Mouse (Mus musculus) erythroblast, embryonic 14.5 days (primary cell): ENCODE measurements around the gene Gm44503. TPM values are rescaled to one million over a fixed set of nuclear protein-coding genes. Genes with fewer than 3 reads are reported as not detected.

Source experiments
- H3K27me3 ChIP-seq: 2 replicates; pipeline ENCODE4 v1.6.1; 2012; ENCODE audit warnings: inconsistent platforms; ENCODE audit not compliant: control insufficient read depth
- H3K36me3 ChIP-seq: 2 replicates; pipeline ENCODE4 v1.6.1; 2012; ENCODE audit warnings: mild to moderate bottlenecking, inconsistent platforms; ENCODE audit not compliant: control insufficient read depth
- H3K4me1 ChIP-seq: 2 replicates; pipeline ENCODE4 v1.6.1; 2012; ENCODE audit warnings: inconsistent platforms; ENCODE audit not compliant: control insufficient read depth
- H3K4me3 ChIP-seq: replicated peaks from 2 replicates; pipeline ENCODE3; 2012; ENCODE audit warnings: moderate library complexity, mild to moderate bottlenecking, inconsistent platforms
- H3K9me3 ChIP-seq: 2 replicates; pipeline ENCODE4 v1.6.1; 2012; ENCODE audit warnings: low read length, inconsistent platforms, mixed read lengths; ENCODE audit not compliant: control insufficient read depth
- GATA1 ChIP-seq: IDR thresholded peaks from 2 replicates; pipeline ENCODE4 v1.6.1; 2012; ENCODE audit warnings: low read length, inconsistent platforms, mixed read lengths
- TAL1 ChIP-seq: IDR thresholded peaks from 3 replicates; pipeline ENCODE4 v1.6.1; 2012; ENCODE audit warnings: low read length, inconsistent platforms, mixed read lengths
- polyA plus RNA-seq: library from polyadenylated mRNA; stranded (reverse); fragments of >175 nt; gene quantifications from 2 replicates; pipeline ENCODE4 v1.2.3, GENCODE M21; 2012

The Gm44503 gene
- polyA plus RNA-seq, 1 experiment = 0.01 TPM

DNA sequence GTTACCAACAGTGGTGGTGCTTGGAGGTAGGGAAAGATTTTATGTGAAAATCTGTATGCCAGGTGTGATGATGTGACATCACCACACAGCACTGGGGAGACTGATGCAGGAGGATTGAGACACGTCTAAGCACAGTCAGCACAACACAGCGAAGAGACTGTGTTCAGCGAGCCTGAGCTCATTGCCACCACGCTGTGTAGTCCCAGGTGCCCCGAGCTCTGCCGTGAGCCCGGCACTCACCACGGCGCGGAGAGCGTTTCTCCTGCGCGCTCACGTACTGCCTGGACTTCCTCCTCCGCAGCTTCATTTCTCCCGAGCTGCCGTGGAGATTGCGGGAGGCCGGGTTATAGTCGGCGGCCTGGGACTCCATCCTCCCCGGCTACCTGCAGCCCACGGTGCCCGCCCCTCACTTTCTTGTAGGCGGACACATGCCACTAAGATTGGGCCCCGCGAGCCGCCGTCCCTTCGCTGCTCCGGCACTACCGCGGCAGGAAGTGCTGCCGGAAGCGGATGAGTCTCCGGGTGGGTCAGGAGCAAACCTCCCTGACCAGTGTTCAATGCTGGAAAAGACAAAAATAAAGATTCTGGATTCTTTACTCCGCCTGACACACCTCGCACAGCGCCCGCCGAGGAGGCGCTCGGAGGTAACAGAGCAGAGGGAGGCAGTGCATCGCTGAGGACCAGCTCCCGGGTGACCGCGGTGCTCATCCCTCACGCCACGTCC, 80.7 kb downstream of the Gm44503 start:
- H3K9me3 ChIP-seq = no peaks in the 10 kb centered on the region
- peak overlapping the region; percentile 70 for H3K4me3 ChIP-seq
- peaks cover 9% of the 10 kb centered on the region for H3K36me3 ChIP-seq
- H3K27me3 ChIP-seq = no peaks in the 10 kb centered on the region
- no peak for TF ChIP-seq TAL1
- TF ChIP-seq GATA1 = no peak
- peaks cover 32% of the 10 kb centered on the region for H3K4me1 ChIP-seq

DNA sequence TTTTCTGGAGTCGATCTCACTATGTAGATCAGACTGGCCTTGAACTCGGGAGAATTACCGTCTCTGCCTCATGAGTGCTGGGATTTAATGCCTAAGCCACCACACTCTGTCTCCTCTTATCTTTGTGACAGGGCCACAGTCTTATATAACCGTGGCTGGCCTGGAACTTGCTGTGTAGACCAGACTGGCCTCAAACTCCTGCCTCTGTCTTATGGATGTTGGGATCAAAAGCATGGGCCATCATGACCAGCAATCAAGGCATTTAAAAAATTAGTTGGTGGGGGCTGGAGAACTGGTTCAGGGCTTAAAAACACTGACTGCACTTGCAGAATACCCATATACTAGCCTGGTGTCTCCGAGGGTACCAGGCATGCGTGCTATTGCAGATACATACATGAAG, 81.4 kb downstream of the Gm44503 start, which contains the start of gene Pigb:
Gene Pigb (minus strand): TSS at position 299 of the 400 bp plus-strand sequence.
- Histone ChIP-seq H3K36me3 (peaks cover 8% of the 10 kb centered on the region), H3K27me3 (peaks cover 6% of the 10 kb centered on the region), H3K4me1 (peaks cover 39% of the 10 kb centered on the region), H3K4me3 (peak within 1 kb of the TSS; percentile 70), H3K9me3 (no peaks in the 10 kb centered on the region)
- TF ChIP-seq TAL1 (no peak), GATA1 (no peak)

DNA sequence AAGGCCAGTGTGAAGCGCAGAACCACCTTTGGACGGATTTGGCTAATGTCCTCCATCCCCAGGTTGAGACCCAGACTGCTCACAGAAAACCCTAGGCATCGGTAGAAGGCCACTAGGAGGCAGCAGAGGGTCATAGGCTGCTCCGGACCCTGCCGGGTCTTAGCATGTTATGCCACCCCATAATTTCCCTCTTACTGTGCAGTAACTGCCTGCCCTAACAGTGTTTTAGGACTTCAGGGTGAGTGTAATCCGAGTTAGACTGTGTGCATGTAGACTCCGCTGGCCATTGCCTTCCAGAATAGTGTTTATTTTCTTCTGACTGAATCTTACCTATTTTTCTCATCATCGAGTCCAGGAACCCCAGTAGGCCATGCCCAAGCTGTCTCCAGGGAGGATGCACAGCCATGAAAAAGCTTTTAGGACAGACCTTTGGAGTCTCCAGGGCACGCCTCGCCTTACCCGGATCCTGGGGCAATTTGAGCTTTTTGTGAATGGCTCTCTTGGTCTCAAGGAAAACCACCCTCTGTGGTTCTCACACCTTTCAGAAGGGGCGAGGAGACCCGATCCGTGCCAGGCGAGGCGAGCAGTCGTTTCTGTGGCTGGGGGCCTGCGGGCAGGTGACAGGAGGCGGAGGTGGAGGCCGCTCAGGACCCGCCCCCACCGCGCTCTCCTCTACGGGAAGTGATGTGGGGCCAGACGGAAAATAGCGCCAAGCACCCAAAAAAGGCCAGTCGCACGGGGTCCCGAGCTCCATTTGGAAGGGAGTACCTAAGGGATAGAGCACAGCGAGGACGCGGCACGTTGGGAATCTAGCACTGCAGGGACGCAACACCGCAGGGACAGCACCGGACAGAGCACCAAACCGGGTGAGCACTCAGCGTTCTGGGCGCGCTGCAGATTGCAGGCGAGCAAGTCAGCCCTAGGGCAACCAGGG, 85.8 kb downstream of the Gm44503 start, which contains the start of gene Rab27a:
Gene Rab27a (plus strand): TSS at position 709 of the 934 bp plus-strand sequence.
- peaks cover 10% of the 10 kb centered on the region for H3K27me3 ChIP-seq
- peaks cover 32% of the 10 kb centered on the region for H3K4me1 ChIP-seq
- H3K36me3 ChIP-seq = no peaks in the 10 kb centered on the region
- H3K9me3 ChIP-seq = no peaks in the 10 kb centered on the region
- peak within 1 kb of the TSS; percentile 61 for H3K4me3 ChIP-seq
- no peak for TF ChIP-seq TAL1
- TF ChIP-seq GATA1 = no peak

DNA sequence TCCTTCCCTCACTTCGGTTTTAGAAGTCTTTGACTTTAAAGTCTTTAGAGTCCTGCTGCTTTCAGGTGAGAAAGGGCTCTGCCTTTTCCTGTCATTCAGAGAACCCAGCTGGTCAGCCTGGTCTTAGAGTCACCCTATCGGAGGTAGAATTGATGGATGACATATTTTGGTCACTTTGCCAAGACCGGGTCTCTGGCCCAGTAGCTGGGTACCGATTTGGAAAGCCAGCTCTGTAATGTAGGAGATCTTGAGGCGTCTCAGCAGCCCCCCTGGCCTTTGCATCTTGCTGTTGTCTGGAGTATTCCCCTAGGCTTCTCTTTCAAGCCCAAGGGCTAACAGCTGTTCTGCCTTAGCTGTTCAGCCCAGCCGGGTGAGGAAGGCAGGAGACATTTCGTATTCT, 86.6 kb downstream of the Gm44503 start:
- TF ChIP-seq TAL1 (no peak), GATA1 (no peak)
- Histone ChIP-seq H3K4me1 (peaks cover 29% of the 10 kb centered on the region), H3K36me3 (no peaks in the 10 kb centered on the region)

DNA sequence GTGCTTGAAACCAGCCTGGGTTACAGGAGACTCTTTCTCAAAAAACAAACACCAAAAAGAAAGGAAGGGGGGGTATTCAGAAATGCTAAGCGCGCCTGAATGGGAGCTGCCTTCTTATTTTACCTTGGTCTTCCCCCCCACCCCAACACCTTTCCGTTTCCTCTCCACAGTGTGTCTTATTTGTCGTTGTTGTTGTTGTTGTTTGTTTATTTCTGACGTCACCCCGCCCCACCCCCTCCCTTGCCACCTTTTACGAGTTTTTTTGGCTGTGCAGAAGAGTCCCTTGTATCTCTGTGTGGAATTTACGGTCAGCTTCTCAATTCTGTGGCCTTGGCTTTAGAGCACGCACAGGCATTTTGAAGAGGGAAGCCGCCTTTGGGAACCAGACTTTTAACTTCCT, 87.1 kb downstream of the Gm44503 start:
- peaks cover 10% of the 10 kb centered on the region for H3K27me3 ChIP-seq
- no peaks in the 10 kb centered on the region for H3K9me3 ChIP-seq
- no peaks in the 10 kb centered on the region for H3K36me3 ChIP-seq
- no peak overlapping the region for H3K4me3 ChIP-seq
- TF ChIP-seq TAL1 (no peak), GATA1 (no peak)
- H3K4me1 ChIP-seq = peaks cover 24% of the 10 kb centered on the region

More for the DNA sequence above, 86.6 kb downstream of the Gm44503 start:
- Histone ChIP-seq H3K9me3 (no peaks in the 10 kb centered on the region), H3K4me3 (peak overlapping the region; percentile 61), H3K27me3 (peaks cover 10% of the 10 kb centered on the region)

DNA sequence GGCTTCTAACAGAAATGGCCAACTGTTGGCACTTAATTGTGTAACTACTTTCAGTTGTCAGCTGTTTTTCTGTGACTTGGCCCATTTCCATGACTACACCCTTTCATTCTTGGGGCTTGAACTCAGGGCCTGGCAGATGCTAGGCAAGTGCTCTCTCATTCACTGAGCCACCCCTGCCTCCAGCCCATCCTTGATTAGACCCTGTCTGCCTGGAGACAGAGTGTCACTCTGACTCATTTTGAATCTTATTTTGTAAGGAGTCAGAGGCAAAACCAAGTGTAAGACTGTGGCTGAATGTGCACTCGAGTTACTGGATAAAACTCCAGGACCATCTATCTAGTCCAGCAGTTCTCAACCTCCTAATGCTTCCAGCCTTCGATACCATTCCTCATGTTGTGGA, 89.3 kb downstream of the Gm44503 start:
- Histone ChIP-seq H3K4me3 (no peak overlapping the region), H3K4me1 (peaks cover 18% of the 10 kb centered on the region), H3K36me3 (no peaks in the 10 kb centered on the region), H3K27me3 (peaks cover 10% of the 10 kb centered on the region), H3K9me3 (no peaks in the 10 kb centered on the region)
- TF ChIP-seq GATA1 (no peak), TAL1 (no peak)

DNA sequence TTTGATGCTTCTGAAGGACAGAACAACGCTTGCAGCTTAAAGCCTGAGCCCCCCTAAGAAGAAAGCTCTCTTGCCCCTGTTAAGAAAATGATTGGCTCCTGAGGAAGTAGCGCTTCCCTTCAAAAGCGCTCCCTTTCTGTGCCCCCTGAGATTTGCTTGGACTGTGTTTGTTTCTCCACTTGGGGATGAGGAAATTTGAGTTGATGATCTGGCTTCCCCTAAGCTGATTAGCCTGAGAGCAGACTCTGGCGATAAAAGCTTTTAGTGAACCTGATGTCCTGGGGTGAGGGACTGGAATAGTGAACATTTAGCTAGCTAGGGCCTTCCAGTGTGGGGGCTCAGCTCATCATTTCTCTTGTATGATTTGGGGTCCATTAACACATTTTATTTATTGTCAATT, 90.3 kb downstream of the Gm44503 start:
- no peak for TF ChIP-seq TAL1
- no peak for TF ChIP-seq GATA1
- H3K36me3 ChIP-seq = no peaks in the 10 kb centered on the region
- peaks cover 10% of the 10 kb centered on the region for H3K27me3 ChIP-seq
- H3K9me3 ChIP-seq = no peaks in the 10 kb centered on the region
- no peak overlapping the region for H3K4me3 ChIP-seq
- peaks cover 16% of the 10 kb centered on the region for H3K4me1 ChIP-seq

DNA sequence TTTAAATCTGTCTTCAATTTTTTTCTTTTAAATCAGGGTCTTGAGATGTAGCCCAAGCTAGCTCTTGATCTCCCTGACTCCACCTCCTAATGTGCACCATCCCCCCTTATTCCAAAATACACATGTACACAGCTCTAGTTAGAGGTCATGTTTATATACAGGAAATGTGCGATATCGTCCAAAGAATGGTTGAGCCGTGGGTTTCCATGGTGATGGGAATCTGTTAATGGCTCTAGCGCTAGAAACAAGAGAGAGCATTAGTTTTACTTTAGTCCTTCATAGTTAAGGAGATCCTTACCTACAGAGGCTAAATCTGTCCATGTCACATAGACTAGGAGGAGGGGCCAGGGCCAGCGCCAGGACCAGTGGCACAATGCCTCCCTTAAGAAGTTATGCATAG, 91.2 kb downstream of the Gm44503 start:
- peaks cover 7% of the 10 kb centered on the region for H3K4me1 ChIP-seq
- H3K27me3 ChIP-seq = peaks cover 6% of the 10 kb centered on the region
- TF ChIP-seq GATA1 = no peak
- no peak for TF ChIP-seq TAL1
- no peak overlapping the region for H3K4me3 ChIP-seq
- no peaks in the 10 kb centered on the region for H3K36me3 ChIP-seq
- H3K9me3 ChIP-seq = no peaks in the 10 kb centered on the region

DNA sequence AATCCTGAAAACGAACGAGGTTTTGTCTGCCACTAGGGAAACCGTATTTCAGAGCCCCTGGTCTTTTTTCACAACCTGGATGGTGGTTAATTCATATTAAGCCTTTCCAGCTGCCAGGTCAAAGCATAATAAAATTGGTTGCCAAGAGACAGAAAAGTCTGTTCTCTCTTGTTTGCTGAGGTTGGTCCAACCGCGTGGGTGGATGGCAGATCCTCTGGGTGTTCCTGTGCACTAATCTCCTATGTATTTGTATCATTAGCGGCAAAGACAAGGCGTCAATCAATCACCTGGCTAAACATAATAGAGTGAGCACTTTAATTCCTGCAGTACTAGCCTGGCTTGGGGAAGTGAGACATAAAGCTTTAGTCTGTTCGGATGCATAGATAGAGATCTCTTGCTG, 92.0 kb downstream of the Gm44503 start:
- TF ChIP-seq GATA1 = no peak
- TF ChIP-seq TAL1 = no peak
- Histone ChIP-seq H3K36me3 (no peaks in the 10 kb centered on the region), H3K27me3 (no peaks in the 10 kb centered on the region), H3K9me3 (no peaks in the 10 kb centered on the region), H3K4me3 (no peak overlapping the region), H3K4me1 (no peaks in the 10 kb centered on the region)
